Mouse (Mus musculus) lung, adult 2 months (tissue): Measurements from ENCODE around the gene Fgf12.

Experiments
- CTCF ChIP-seq: fragments of 200-500 bp; IDR thresholded peaks from 2 replicates; pipeline ENCODE4 v1.5.1; 2011; ENCODE audit warnings: mild to moderate bottlenecking, low read length, control low read depth; ENCODE audit not compliant: insufficient read depth
- POLR2A ChIP-seq: fragments of 200-500 bp; IDR thresholded peaks from 2 replicates; pipeline ENCODE4 v1.6.1; 2011; ENCODE audit warnings: low read depth, mild to moderate bottlenecking, control low read depth, low read length, borderline replicate concordance; ENCODE audit errors: extremely low read depth

- TF ChIP-seq CTCF (no peak), POLR2A (no peak)
These were observed 407.5 kb downstream of the Fgf12 start for GRCm38 (mm10) chr16:28345323-28345722.
